Mouse (Mus musculus): ENCODE data around the gene Mmd.
"Not testable (repeated sequence)": the region's sequence is repeated elsewhere in the genome, so short reads cannot be mapped to it uniquely, and the experiment has no call there.

The Mmd gene

GRCm38 (mm10) chr11:90281943-90282342 is 32.7 kb downstream of the Mmd start:
- DNase-seq (ENCODE audit: extremely low spot score, low read depth, low spot score): not testable (repeated sequence)

GRCm38 (mm10) chr11:90283159-90283558 is 33.9 kb downstream of the Mmd start:
- DNase-seq (ENCODE audit: extremely low spot score, low read depth, low spot score): no peak

GRCm38 (mm10) chr11:90283601-90284000 is 34.3 kb downstream of the Mmd start:
- no peak for DNase-seq (ENCODE audit: extremely low spot score, low read depth, low spot score)

GRCm38 (mm10) chr11:90284079-90284478 is 34.8 kb downstream of the Mmd start:
- DNase-seq (ENCODE audit: extremely low spot score, low read depth, low spot score): no peak

- no peak for DNase-seq (ENCODE audit: extremely low spot score, low read depth, low spot score)
Observed at GRCm38 (mm10) chr11:90284623-90285022, 35.4 kb downstream of the Mmd start.

- no peak for DNase-seq (ENCODE audit: extremely low spot score, low read depth, low spot score)
Observed at GRCm38 (mm10) chr11:90286550-90287154, 37.4 kb downstream of the Mmd start.

GRCm38 (mm10) chr11:90291156-90291555 is 41.9 kb downstream of the Mmd start:
- DNase-seq (ENCODE audit: extremely low spot score, low read depth, low spot score): no peak

GRCm38 (mm10) chr11:90292766-90293165 is 43.5 kb downstream of the Mmd start:
- no peak for DNase-seq (ENCODE audit: extremely low spot score, low read depth, low spot score)

- no peak for DNase-seq (ENCODE audit: extremely low spot score, low read depth, low spot score)
Observed at GRCm38 (mm10) chr11:90294622-90295021, 45.4 kb downstream of the Mmd start.

- DNase-seq (ENCODE audit: extremely low spot score, low read depth, low spot score): no peak
Observed at GRCm38 (mm10) chr11:90306067-90306466, 56.8 kb downstream of the Mmd start.

GRCm38 (mm10) chr11:90306993-90307392 is 57.7 kb downstream of the Mmd start:
- peak; percentile 8 for DNase-seq (ENCODE audit: extremely low spot score, low read depth, low spot score)

GRCm38 (mm10) chr11:90314606-90315005 is 65.3 kb downstream of the Mmd start:
- DNase-seq (ENCODE audit: extremely low spot score, low read depth, low spot score): no peak

GRCm38 (mm10) chr11:90317482-90317881 is 68.2 kb downstream of the Mmd start:
- peak; percentile 8 for DNase-seq (ENCODE audit: extremely low spot score, low read depth, low spot score)

- no peak for DNase-seq (ENCODE audit: extremely low spot score, low read depth, low spot score)
Observed at GRCm38 (mm10) chr11:90320922-90321321, 71.7 kb downstream of the Mmd start.

GRCm38 (mm10) chr11:90324597-90324996 is 75.3 kb downstream of the Mmd start:
- DNase-seq (ENCODE audit: extremely low spot score, low read depth, low spot score): no peak

GRCm38 (mm10) chr11:90326146-90326545 is 76.9 kb downstream of the Mmd start:
- DNase-seq (ENCODE audit: extremely low spot score, low read depth, low spot score): no peak

GRCm38 (mm10) chr11:90326836-90327235 is 77.6 kb downstream of the Mmd start:
- no peak for DNase-seq (ENCODE audit: extremely low spot score, low read depth, low spot score)
